Mouse (Mus musculus): Measurements from ENCODE around the gene Il1rapl2. TPM values are rescaled to one million over a fixed set of nuclear protein-coding genes. Genes with fewer than 3 reads are reported as not detected.

Il1rapl2 gene
- polyA plus RNA-seq, 1 experiment: not detected

DNA sequence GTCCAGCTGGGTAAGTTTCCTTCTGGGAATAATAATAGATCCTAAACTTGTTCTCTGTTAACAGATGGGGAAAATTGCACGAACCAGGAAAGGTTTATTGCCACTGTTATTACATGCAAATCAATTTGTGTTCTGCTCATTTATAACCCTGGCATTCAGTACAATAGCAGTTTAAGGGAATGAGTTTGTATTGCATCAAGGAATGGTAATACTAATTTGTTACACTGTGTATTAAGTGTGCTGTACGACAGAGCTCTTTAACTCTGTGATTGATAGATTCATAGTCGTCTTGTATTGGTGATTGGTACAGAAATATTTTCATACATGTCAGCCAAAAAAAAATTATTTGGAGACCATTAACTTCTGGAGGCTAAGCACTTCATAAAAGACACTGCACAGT, 934.6 kb downstream of the Il1rapl2 start:
- no peak for DNase-seq
- Histone ChIP-seq H3K36me3 (ENCODE audit: control insufficient read depth, insufficient read depth, low read length) (no peaks in the 10 kb centered on the region), H3K4me1 (ENCODE audit: control insufficient read depth, insufficient read depth, low read length) (no peaks in the 10 kb centered on the region), H3K27me3 (replicated peaks; ENCODE audit: control insufficient read depth, insufficient read depth, low read length) (no peaks in the 10 kb centered on the region), H3K4me3 (ENCODE audit: insufficient read depth, low read depth, low read length) (no peak overlapping the region), H3K27ac (ENCODE audit: insufficient read depth, low read depth, low read length) (no peak overlapping the region)
- no peak for TF ChIP-seq CTCF (conservative IDR thresholded peaks at IDR 0.05; ENCODE audit: insufficient read depth, insufficient read length, low read depth, low read length)
- TF ChIP-seq POLR2A (IDR thresholded peaks at IDR 0.05; ENCODE audit: low read depth, low read length): no peak
- WGBS: 55% methylated on average over 3 of the region's 3 CpGs

DNA sequence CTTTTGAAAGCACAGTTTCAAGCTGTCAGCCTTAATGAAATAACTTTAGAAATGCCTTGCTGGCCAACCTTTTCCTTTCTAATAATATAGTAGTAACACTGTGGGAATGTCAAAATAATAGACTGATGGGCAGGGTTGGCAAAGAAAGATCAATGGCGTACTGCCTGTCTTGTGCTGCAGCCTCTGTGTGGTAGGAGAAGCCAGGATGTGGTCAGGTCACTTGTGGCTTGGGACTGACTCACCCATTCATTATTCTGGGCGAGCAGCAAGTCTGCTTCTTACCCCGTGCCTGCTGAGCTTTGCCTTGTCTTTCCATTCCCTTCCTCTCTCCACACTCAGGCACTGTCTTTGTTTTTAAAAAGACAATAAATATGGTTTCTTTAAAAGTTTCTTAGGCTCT, 1049.7 kb downstream of the Il1rapl2 start:
- no peak for DNase-seq
- H3K27me3 ChIP-seq (replicated peaks; ENCODE audit: control insufficient read depth, insufficient read depth, low read length): no peaks in the 10 kb centered on the region
- H3K4me3 ChIP-seq (ENCODE audit: insufficient read depth, low read depth, low read length): no peak overlapping the region
- TF ChIP-seq POLR2A (IDR thresholded peaks at IDR 0.05; ENCODE audit: low read depth, low read length) (no peak), CTCF (conservative IDR thresholded peaks at IDR 0.05; ENCODE audit: insufficient read depth, insufficient read length, low read depth, low read length) (no peak)
- WGBS: 73% methylated on average over 3 of the region's 3 CpGs
- no peak overlapping the region for H3K27ac ChIP-seq (ENCODE audit: insufficient read depth, low read depth, low read length)
- no peaks in the 10 kb centered on the region for H3K36me3 ChIP-seq (ENCODE audit: control insufficient read depth, insufficient read depth, low read length)
- no peaks in the 10 kb centered on the region for H3K4me1 ChIP-seq (ENCODE audit: control insufficient read depth, insufficient read depth, low read length)

DNA sequence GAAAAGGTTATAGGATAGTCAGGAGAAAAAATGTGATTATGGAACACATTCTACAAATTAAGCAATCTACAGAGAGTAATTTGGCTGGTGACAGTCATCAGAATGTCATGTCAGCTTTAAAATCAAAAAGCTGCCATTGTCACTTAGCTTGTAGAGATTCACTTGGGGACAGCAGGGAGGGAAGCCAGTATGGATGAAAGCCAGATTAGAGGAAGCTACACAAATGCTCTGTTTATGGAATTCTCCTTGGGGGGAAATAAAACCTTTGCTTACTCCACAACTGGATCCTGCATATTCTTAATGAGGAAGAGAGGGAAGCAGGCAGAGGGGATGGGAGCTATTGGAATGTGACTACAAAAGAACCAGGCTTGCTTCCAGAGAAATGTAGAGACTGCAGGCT, 1054.9 kb downstream of the Il1rapl2 start:
- no peak for TF ChIP-seq CTCF (conservative IDR thresholded peaks at IDR 0.05; ENCODE audit: insufficient read depth, insufficient read length, low read depth, low read length)
- DNase-seq: no peak
- no peak overlapping the region for H3K27ac ChIP-seq (ENCODE audit: insufficient read depth, low read depth, low read length)
- H3K36me3 ChIP-seq (ENCODE audit: control insufficient read depth, insufficient read depth, low read length): no peaks in the 10 kb centered on the region
- H3K4me3 ChIP-seq (ENCODE audit: insufficient read depth, low read depth, low read length): no peak overlapping the region
- H3K27me3 ChIP-seq (replicated peaks; ENCODE audit: control insufficient read depth, insufficient read depth, low read length): no peaks in the 10 kb centered on the region
- no peaks in the 10 kb centered on the region for H3K4me1 ChIP-seq (ENCODE audit: control insufficient read depth, insufficient read depth, low read length)

DNA sequence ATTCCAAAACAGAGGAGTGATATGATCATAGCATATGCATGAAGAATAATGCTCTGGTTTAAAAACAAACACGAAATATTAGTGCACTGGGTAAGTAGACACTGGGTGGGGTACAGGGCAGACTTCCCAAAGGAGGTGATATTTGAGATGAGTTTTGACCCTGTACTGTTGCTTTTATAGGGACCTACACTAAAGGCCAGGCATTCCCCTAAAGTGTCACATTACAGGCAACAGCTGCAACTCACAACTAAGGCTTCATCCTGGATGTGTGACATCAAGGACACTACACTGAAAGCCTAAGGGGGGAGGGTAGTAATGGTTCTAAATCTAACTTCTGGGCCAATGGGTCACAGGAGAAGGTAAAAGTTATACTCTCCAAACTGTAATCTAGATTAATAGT, 1152.0 kb downstream of the Il1rapl2 start:
- Histone ChIP-seq H3K4me3 (ENCODE audit: insufficient read depth, low read depth, low read length) (no peak overlapping the region), H3K27me3 (replicated peaks; ENCODE audit: control insufficient read depth, insufficient read depth, low read length) (no peaks in the 10 kb centered on the region), H3K27ac (ENCODE audit: insufficient read depth, low read depth, low read length) (no peak overlapping the region), H3K36me3 (ENCODE audit: control insufficient read depth, insufficient read depth, low read length) (no peaks in the 10 kb centered on the region), H3K4me1 (ENCODE audit: control insufficient read depth, insufficient read depth, low read length) (no peaks in the 10 kb centered on the region)
- DNase-seq: no peak
- 17% methylated on average over 1 of the region's 1 CpGs for WGBS
- no peak for TF ChIP-seq POLR2A (IDR thresholded peaks at IDR 0.05; ENCODE audit: low read depth, low read length)
- TF ChIP-seq CTCF (conservative IDR thresholded peaks at IDR 0.05; ENCODE audit: insufficient read depth, insufficient read length, low read depth, low read length): no peak

DNA sequence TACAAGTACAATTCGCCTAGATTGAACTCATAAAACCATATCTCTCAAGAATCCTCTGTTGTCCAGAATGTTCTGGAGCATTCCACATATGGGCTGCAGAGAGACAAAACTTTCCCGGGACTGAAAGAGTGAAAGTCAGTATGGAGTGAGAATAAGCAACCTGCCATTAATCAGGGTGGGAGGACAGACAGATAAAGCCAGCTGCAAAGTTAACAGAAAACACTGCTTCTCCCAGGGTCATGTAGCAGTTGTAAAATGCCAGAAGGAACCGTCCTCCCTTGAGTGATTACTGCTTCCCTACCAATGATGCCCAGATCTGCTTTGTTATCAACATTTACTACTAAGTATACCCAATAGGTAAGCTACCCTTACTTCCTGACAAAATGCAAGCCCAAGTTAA, 1230.5 kb downstream of the Il1rapl2 start:
- no peak overlapping the region for H3K27ac ChIP-seq (ENCODE audit: insufficient read depth, low read depth, low read length)
- H3K4me1 ChIP-seq (ENCODE audit: control insufficient read depth, insufficient read depth, low read length): no peaks in the 10 kb centered on the region
- DNase-seq: no peak
- H3K36me3 ChIP-seq (ENCODE audit: control insufficient read depth, insufficient read depth, low read length): no peaks in the 10 kb centered on the region
- WGBS: 28% methylated on average over 3 of the region's 3 CpGs
- no peak overlapping the region for H3K4me3 ChIP-seq (ENCODE audit: insufficient read depth, low read depth, low read length)
- no peaks in the 10 kb centered on the region for H3K27me3 ChIP-seq (replicated peaks; ENCODE audit: control insufficient read depth, insufficient read depth, low read length)
- no peak for TF ChIP-seq CTCF (conservative IDR thresholded peaks at IDR 0.05; ENCODE audit: insufficient read depth, insufficient read length, low read depth, low read length)
- no peak for TF ChIP-seq POLR2A (IDR thresholded peaks at IDR 0.05; ENCODE audit: low read depth, low read length)

DNA sequence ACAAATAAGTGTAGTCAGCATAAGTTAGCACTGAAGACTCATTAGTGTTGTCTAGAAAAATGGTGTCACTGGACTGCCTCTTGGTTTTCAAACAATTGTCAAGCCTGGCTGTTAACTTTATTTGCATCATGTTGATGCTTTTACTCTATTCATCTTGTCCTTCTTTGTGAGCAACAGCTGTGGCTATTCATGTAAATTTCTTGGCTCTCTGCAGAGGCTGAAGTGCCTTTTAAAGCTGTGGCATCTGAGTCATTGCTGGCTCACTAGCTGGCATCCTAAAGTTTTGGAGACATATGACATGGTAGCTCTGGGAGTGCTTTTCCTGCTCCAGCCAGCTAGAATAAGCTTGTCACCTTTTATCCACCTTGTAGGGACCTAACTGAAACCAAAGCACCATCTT, 1261.5 kb downstream of the Il1rapl2 start:
- H3K4me3 ChIP-seq (ENCODE audit: insufficient read depth, low read depth, low read length): no peak overlapping the region
- no peak for DNase-seq
- no peaks in the 10 kb centered on the region for H3K36me3 ChIP-seq (ENCODE audit: control insufficient read depth, insufficient read depth, low read length)
- TF ChIP-seq CTCF (conservative IDR thresholded peaks at IDR 0.05; ENCODE audit: insufficient read depth, insufficient read length, low read depth, low read length): no peak
- no peaks in the 10 kb centered on the region for H3K27me3 ChIP-seq (replicated peaks; ENCODE audit: control insufficient read depth, insufficient read depth, low read length)
- H3K4me1 ChIP-seq (ENCODE audit: control insufficient read depth, insufficient read depth, low read length): no peaks in the 10 kb centered on the region
- H3K27ac ChIP-seq (ENCODE audit: insufficient read depth, low read depth, low read length): no peak overlapping the region

DNA sequence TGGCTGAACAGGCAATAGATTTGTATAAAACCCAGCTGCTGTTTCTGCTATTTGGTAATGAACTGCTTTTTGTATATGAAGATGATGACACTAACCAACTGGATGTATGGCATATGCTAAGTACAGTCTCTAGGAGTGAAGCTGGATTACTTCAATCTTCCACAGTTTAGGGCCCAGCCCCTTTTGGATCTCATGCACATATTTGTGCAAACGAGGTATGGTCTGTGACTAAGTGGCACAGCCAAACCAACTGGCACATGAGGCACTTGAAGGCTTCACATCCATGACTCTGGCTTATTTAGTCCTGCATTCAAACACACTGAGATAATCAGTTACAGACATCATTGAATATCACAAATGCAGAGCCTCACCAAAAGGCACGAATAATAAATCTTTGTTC, 1263.5 kb downstream of the Il1rapl2 start:
- WGBS: 76% methylated on average over 2 of the region's 2 CpGs
- TF ChIP-seq CTCF (conservative IDR thresholded peaks at IDR 0.05; ENCODE audit: insufficient read depth, insufficient read length, low read depth, low read length) (no peak), POLR2A (IDR thresholded peaks at IDR 0.05; ENCODE audit: low read depth, low read length) (no peak)
- no peaks in the 10 kb centered on the region for H3K4me1 ChIP-seq (ENCODE audit: control insufficient read depth, insufficient read depth, low read length)
- H3K27ac ChIP-seq (ENCODE audit: insufficient read depth, low read depth, low read length): no peak overlapping the region
- H3K36me3 ChIP-seq (ENCODE audit: control insufficient read depth, insufficient read depth, low read length): no peaks in the 10 kb centered on the region
- no peaks in the 10 kb centered on the region for H3K27me3 ChIP-seq (replicated peaks; ENCODE audit: control insufficient read depth, insufficient read depth, low read length)
- H3K4me3 ChIP-seq (ENCODE audit: insufficient read depth, low read depth, low read length): no peak overlapping the region
- DNase-seq: no peak

DNA sequence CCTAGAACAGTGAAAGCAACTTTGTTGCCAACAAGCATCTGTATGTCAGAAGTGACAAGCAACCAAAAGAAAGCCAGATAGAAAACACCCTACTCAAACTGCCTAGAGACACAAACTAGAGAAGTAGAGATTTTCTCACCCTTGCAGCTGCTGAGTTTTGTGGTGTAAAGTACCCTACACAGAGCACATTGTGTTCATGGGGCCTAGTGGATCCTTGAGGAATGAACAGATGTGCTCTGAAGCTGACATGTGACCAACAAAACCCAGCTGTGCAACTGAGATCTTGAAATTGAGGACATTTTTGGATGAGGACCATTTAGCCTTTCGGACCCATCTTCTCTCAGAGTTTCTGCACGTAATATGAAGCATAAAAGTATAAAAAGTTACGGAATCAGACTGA, 1268.0 kb downstream of the Il1rapl2 start:
- WGBS: 84% methylated on average over 3 of the region's 3 CpGs

More for the DNA sequence above, 1268.0 kb downstream of the Il1rapl2 start:
- no peak for DNase-seq
- Histone ChIP-seq H3K27me3 (replicated peaks; ENCODE audit: control insufficient read depth, insufficient read depth, low read length) (no peaks in the 10 kb centered on the region), H3K4me1 (ENCODE audit: control insufficient read depth, insufficient read depth, low read length) (no peaks in the 10 kb centered on the region), H3K36me3 (ENCODE audit: control insufficient read depth, insufficient read depth, low read length) (no peaks in the 10 kb centered on the region), H3K27ac (ENCODE audit: insufficient read depth, low read depth, low read length) (no peak overlapping the region), H3K4me3 (ENCODE audit: insufficient read depth, low read depth, low read length) (no peak overlapping the region)
- no peak for TF ChIP-seq CTCF (conservative IDR thresholded peaks at IDR 0.05; ENCODE audit: insufficient read depth, insufficient read length, low read depth, low read length)
- TF ChIP-seq POLR2A (IDR thresholded peaks at IDR 0.05; ENCODE audit: low read depth, low read length): no peak

All from kidney, adult 2 months (tissue).